Mouse (Mus musculus) urinary bladder, adult 18-20 months (tissue): Measurements from ENCODE around the gene Abcc1.

ENCODE experiments used
- DNase-seq, 2 experiments: peaks; one replicate each; pipeline ENCODE4 v3.0.0; 2022; ENCODE audit warnings: low spot score in 2 of 2, mixed read lengths in 2 of 2

Gene Abcc1

GRCm38 (mm10) chr16:14361362-14362098, at the start of gene Abcc1:
Gene Abcc1 (plus strand): TSS chr16:14361558.
- peak; percentile 72 to 73 for DNase-seq

- DNase-seq: no peak
These were observed 48.4 kb upstream of the Abcc1 start for GRCm38 (mm10) chr16:14312914-14313313.

- DNase-seq: peak; percentile 88 to 96
These were observed 44.2 kb upstream of the Abcc1 start, which contains the start of gene Fopnl for GRCm38 (mm10) chr16:14316884-14317876. Gene Fopnl (minus strand): TSS chr16:14317405.

- DNase-seq: peak; percentile 26 to 43
These were observed 41.7 kb upstream of the Abcc1 start for GRCm38 (mm10) chr16:14319681-14320080.

GRCm38 (mm10) chr16:14320494-14320893, 40.9 kb upstream of the Abcc1 start:
- DNase-seq: no peak

- DNase-seq: no peak
These were observed 33.2 kb upstream of the Abcc1 start for GRCm38 (mm10) chr16:14328156-14328555.

GRCm38 (mm10) chr16:14344967-14345366, 16.4 kb upstream of the Abcc1 start:
- no peak for DNase-seq

- no peak for DNase-seq
These were observed 9.8 kb upstream of the Abcc1 start for GRCm38 (mm10) chr16:14351571-14351970.

- DNase-seq: no peak
These were observed 9.1 kb upstream of the Abcc1 start for GRCm38 (mm10) chr16:14352234-14352633.

- DNase-seq: no peak
These were observed 8.7 kb upstream of the Abcc1 start for GRCm38 (mm10) chr16:14352663-14353062.

- DNase-seq: no peak
These were observed 3.5 kb upstream of the Abcc1 start for GRCm38 (mm10) chr16:14357859-14358258.

- no peak for DNase-seq
These were observed 2.8 kb upstream of the Abcc1 start for GRCm38 (mm10) chr16:14358531-14358930.

- no peak for DNase-seq
These were observed 427 bp upstream of the Abcc1 start for GRCm38 (mm10) chr16:14360931-14361330.

- no peak for DNase-seq
These were observed 902 bp downstream of the Abcc1 start for GRCm38 (mm10) chr16:14362099-14362820.

- no peak for DNase-seq
These were observed 2.1 kb downstream of the Abcc1 start for GRCm38 (mm10) chr16:14363496-14363895.

GRCm38 (mm10) chr16:14364066-14364465, 2.7 kb downstream of the Abcc1 start:
- DNase-seq: no peak

GRCm38 (mm10) chr16:14365457-14365856, 4.1 kb downstream of the Abcc1 start:
- no peak for DNase-seq

- DNase-seq: no peak
These were observed 4.7 kb downstream of the Abcc1 start for GRCm38 (mm10) chr16:14366017-14366416.

GRCm38 (mm10) chr16:14371367-14371766, 10.0 kb downstream of the Abcc1 start:
- no peak for DNase-seq

GRCm38 (mm10) chr16:14372382-14372781, 11.0 kb downstream of the Abcc1 start:
- DNase-seq: no peak

GRCm38 (mm10) chr16:14372817-14373301, 11.5 kb downstream of the Abcc1 start:
- no peak for DNase-seq

- DNase-seq: no peak
These were observed 14.6 kb downstream of the Abcc1 start for GRCm38 (mm10) chr16:14375942-14376341.
